Mouse (Mus musculus) CD4-positive, CD25-positive, alpha-beta regulatory T cell (primary cell): ENCODE measurements around the gene Gm10378. TPM values are rescaled to one million over a fixed set of nuclear protein-coding genes. Genes with fewer than 3 reads are reported as not detected.

Experiments
- polyA plus RNA-seq: library from polyadenylated mRNA; unstranded; fragments of 100-300 nt; shearing (Covaris generic); gene quantifications from one replicate; pipeline ENCODE4 v1.2.1, GENCODE M21; 2017

The Gm10378 gene
- not detected for polyA plus RNA-seq

DNA sequence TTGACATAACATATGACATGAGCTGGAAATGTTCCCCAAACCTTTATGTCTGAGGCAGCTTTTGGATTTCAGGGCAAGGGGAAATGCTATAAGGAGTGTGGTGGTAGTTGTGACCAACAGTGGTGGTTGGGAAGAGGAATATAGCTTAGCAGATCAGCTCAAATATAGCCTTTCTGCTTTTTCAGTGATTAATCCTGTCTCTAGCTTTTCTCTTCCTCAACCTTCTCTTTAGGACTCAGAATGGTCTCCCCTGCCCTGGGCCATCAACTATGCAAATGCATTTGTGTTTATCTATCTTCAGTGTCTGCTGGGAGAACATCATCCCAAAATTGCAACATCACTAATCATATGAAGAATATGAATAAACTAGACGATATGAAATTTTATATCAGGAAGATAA is at the start of gene Gm10378:
TSS of gene Gm10378 (plus strand) at position 301 of the 400 bp plus-strand sequence.

DNA sequence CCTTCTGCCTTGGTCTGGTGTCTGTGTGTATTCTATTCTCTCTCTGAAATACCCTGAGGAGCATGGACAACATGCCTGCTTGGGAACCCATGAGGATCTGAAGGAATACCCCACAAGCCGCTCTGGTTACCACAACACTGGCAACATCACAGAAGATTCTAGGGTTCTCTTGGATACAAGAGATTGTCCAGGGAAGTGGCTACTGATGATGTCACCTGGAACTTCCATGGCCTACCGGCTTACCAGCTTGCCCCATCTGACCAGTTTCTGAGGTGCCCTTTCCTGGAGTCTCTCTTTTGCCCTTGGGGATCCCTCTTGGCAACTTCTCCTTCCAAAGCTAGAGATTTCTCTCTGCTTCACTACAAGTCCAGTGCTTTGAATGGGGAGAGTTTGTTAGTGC is 13.9 kb upstream of the Gm10378 start, which contains the start of gene Gm3633:
TSS of gene Gm3633 (minus strand) at position 101 of the 400 bp plus-strand sequence.

Other genes with a start within 250 kb of the Gm10378 start
- not detected for gene Gm8005, start 216.3 kb upstream of the Gm10378 start, polyA plus RNA-seq
- not detected for gene Gm8011, start 192.1 kb upstream of the Gm10378 start, polyA plus RNA-seq
- not detected for gene Gm8020, start 153.6 kb upstream of the Gm10378 start, polyA plus RNA-seq
- not detected for gene Gm8024, start 131.7 kb upstream of the Gm10378 start, polyA plus RNA-seq
- gene Gm17124, start 56.1 kb upstream of the Gm10378 start, polyA plus RNA-seq, result not detected
- gene Gm3633, start 14.0 kb upstream of the Gm10378 start, polyA plus RNA-seq, result not detected
- gene Gm3015, start 112.9 kb downstream of the Gm10378 start, polyA plus RNA-seq, result not detected
- not detected for gene Gm10377, start 142.0 kb downstream of the Gm10378 start, polyA plus RNA-seq
- gene Gm21977, start 197.5 kb downstream of the Gm10378 start, polyA plus RNA-seq, result not detected